Mouse (Mus musculus): Measurements from ENCODE around the gene Ift43.

- TF ChIP-seq CTCF (conservative IDR thresholded peaks at IDR 0.05; ENCODE audit: low read length) (no peak), POU5F1 (IDR thresholded peaks at IDR 0.05; ENCODE audit: borderline replicate concordance, low read length) (no peak), NANOG (IDR thresholded peaks at IDR 0.05; ENCODE audit: borderline replicate concordance, low read length) (no peak)
These were observed 47.4 kb downstream of the Ift43 start for GRCm38 (mm10) chr12:86129696-86130095.
